ENCODE assay signal across 11 mouse cellular contexts in genomic region chr10:103027226-103027930, GRCm38 (mm10). TPM values are rescaled to one million over a fixed set of nuclear protein-coding genes. Genes with fewer than 3 reads are reported as not detected.
DNase-seq lines count a peak whose midpoint lies in the region; ATAC-seq and TF ChIP-seq lines count a peak whose summit lies in the region.
"Had no signal": no experiment of that assay in that cellular context is flagged by ENCODE, and none has a peak within 500 bp of the region (broad histone marks: within the 10 kb centered on the region; RNA-seq: fewer than 3 reads in every experiment).

No protein-coding gene starts in this region.

- under 1% methylated on average over 20 of the region's 20 CpGs for WGBS in heart, embryonic 12.5 days
- 5% methylated on average over 20 of the region's 20 CpGs for WGBS in liver, adult 2 months
- WGBS in embryonic facial prominence, embryonic 12.5 days: under 1% methylated on average over 20 of the region's 20 CpGs
- under 1% methylated on average over 20 of the region's 20 CpGs for WGBS in limb, embryonic 15.5 days

- no peak overlapping the region for H3K27ac ChIP-seq in heart, embryonic 12.5 days (ENCODE audit: poor library complexity, severe bottlenecking)
- H3K27ac ChIP-seq in liver, adult 2 months (replicated peaks; ENCODE audit: insufficient read depth, low read depth, low read length): no peak overlapping the region
- peak overlapping the region; percentile 97 for H3K27ac ChIP-seq in embryonic facial prominence, embryonic 12.5 days
- H3K27ac ChIP-seq in limb, embryonic 15.5 days: no peak overlapping the region

- H3K27me3 ChIP-seq in heart, embryonic 12.5 days (replicated peaks): peaks cover 49% of the 10 kb centered on the region
- peaks cover 31% of the 10 kb centered on the region for H3K27me3 ChIP-seq in liver, adult 2 months (ENCODE audit: control insufficient read depth, insufficient read depth, low read length)
- peaks cover 24% of the 10 kb centered on the region for H3K27me3 ChIP-seq in embryonic facial prominence, embryonic 12.5 days
- H3K27me3 ChIP-seq in limb, embryonic 15.5 days: peaks cover 58% of the 10 kb centered on the region

- H3K4me1 ChIP-seq in heart, embryonic 12.5 days (replicated peaks): peaks cover 7% of the 10 kb centered on the region; the same call in 1 of the 2 replicates
- H3K4me1 ChIP-seq in liver, adult 2 months (ENCODE audit: control insufficient read depth, insufficient read depth, low read length): 0 out of 2 replicates have a peak, but pooled peaks cover 2% of the 10 kb centered on the region
- peaks cover 4% of the 10 kb centered on the region; the same call in 1 of the 2 replicates for H3K4me1 ChIP-seq in embryonic facial prominence, embryonic 12.5 days
- H3K4me1 ChIP-seq in limb, embryonic 15.5 days: peaks cover 21% of the 10 kb centered on the region

- no peaks in the 10 kb centered on the region for H3K9me3 ChIP-seq in heart, embryonic 12.5 days (replicated peaks)
- H3K9me3 ChIP-seq in embryonic facial prominence, embryonic 12.5 days: no peaks in the 10 kb centered on the region
- H3K9me3 ChIP-seq in limb, embryonic 15.5 days: no peaks in the 10 kb centered on the region

- TF ChIP-seq POLR2A in liver, adult 2 months (IDR thresholded peaks at IDR 0.05; ENCODE audit: extremely low read depth, insufficient read depth, low read length): no peak

- H3K36me3 ChIP-seq in heart, embryonic 12.5 days: no peaks in the 10 kb centered on the region
- no peaks in the 10 kb centered on the region for H3K36me3 ChIP-seq in liver, adult 2 months (ENCODE audit: control insufficient read depth, insufficient read depth, low read length)
- H3K36me3 ChIP-seq in embryonic facial prominence, embryonic 12.5 days: no peaks in the 10 kb centered on the region
- H3K36me3 ChIP-seq in limb, embryonic 15.5 days: no peaks in the 10 kb centered on the region

- peak overlapping the region; percentile 49 for H3K4me3 ChIP-seq in heart, embryonic 12.5 days
- no peak overlapping the region for H3K4me3 ChIP-seq in liver, adult 2 months (ENCODE audit: insufficient read depth, low read depth, low read length)
- peak overlapping the region; percentile 58 for H3K4me3 ChIP-seq in embryonic facial prominence, embryonic 12.5 days
- peak overlapping the region; percentile 42 for H3K4me3 ChIP-seq in limb, embryonic 15.5 days

- no peaks in the 10 kb centered on the region for H3K79me2 ChIP-seq in liver, adult 2 months (ENCODE audit: control insufficient read depth, insufficient read depth, low read length)

- no peak overlapping the region for H3K9ac ChIP-seq in heart, embryonic 12.5 days
- no peak overlapping the region for H3K9ac ChIP-seq in liver, adult 2 months (ENCODE audit: low read depth, low read length)
- H3K9ac ChIP-seq in embryonic facial prominence, embryonic 12.5 days: peak overlapping the region; percentile 74
- no peak overlapping the region for H3K9ac ChIP-seq in limb, embryonic 15.5 days

- DNase-seq in heart, postnatal 36 days: no peak
- DNase-seq in liver, adult 2 months (ENCODE audit: extremely low read depth, low read depth, low spot score): peak; percentile 11
- DNase-seq in liver: no peak
- no peak for DNase-seq in cerebellum, adult 8-10 months
- DNase-seq in thymus, postnatal 14 days: no peak
- DNase-seq: cerebellum, adult 11-12 months had no signal

- H3K4me2 ChIP-seq in heart, embryonic 12.5 days: 0 out of 2 replicates have a peak overlapping the region, but pooled peaks have one; percentile 75
- peak overlapping the region; percentile 47 for H3K4me2 ChIP-seq in embryonic facial prominence, embryonic 12.5 days (replicated peaks)
- H3K4me2 ChIP-seq in limb, embryonic 15.5 days: no peak overlapping the region

- no peak for ATAC-seq in heart, embryonic 12.5 days (ENCODE audit: insufficient number of reproducible peaks, low FRiP score)
- no peak for ATAC-seq in embryonic facial prominence, embryonic 12.5 days (ENCODE audit: insufficient number of reproducible peaks, insufficient read depth, low FRiP score, low TSS enrichment)
- no peak for ATAC-seq in limb, embryonic 15.5 days (ENCODE audit: insufficient number of reproducible peaks, low FRiP score, low TSS enrichment, low read depth)

- no peak for TF ChIP-seq CTCF in liver, adult 2 months (IDR thresholded peaks at IDR 0.05; ENCODE audit: low read depth, low read length)

- intact Hi-C loops in heart, postnatal 36 days (cut with DNase I): no loop called here

RNA-seq across cellular contexts. Expression of gene Alx1, which starts 2.6 kb away (rescaled TPM):
- polyA plus RNA-seq in heart, embryonic 12.5 days (2016; fragmentation: Nextera tagmentation; extraction: Ambion mirVana): 0.46 and 1.1 TPM in 2 replicates
- not detected for total RNA-seq in heart, postnatal 36 days (2021)
- total RNA-seq in liver, adult 2 months (2014; rRNA removed): not detected in 2 replicates
- polyA plus RNA-seq in liver, adult 2 months (2012; rRNA removed): not detected in 2 replicates
- 131 and 192 TPM in 2 replicates for polyA plus RNA-seq in embryonic facial prominence, embryonic 12.5 days (2016; fragmentation: Nextera tagmentation; extraction: Ambion mirVana)
- 1.4 and 3.1 TPM in 2 replicates for polyA plus RNA-seq in limb, embryonic 15.5 days (2015; fragmentation: Nextera tagmentation; extraction: Ambion mirVana)
- total RNA-seq: neutrophil, adult 5-6 weeks had no signal
- polyA plus RNA-seq: liver, embryonic 16.5 days had no signal

Comparison
In these comparisons a context has a peak if more than half of its experiments do, and no peak if none do; other contexts are left out.
1. RNA of gene Alx1, which starts 2.6 kb away (polyA plus RNA-seq): 131 to 192 TPM in embryonic facial prominence, embryonic 12.5 days; 1.4 to 3.1 TPM in limb, embryonic 15.5 days, 0.46 to 1.1 TPM in heart, embryonic 12.5 days and not detected in liver, adult 2 months; every median in the first group is over 10 times any median in the second.